Mouse (Mus musculus): ENCODE measurements at regions not wholly inside any gene's neighbourhood (a gene's known extent, or its start where the extent isn't known, plus 50 kb on each side); places are given as distances from the start of the nearest gene placed in this dataset.
A peak's percentile ranks its signal among the peaks of the same experiment; 100 is the strongest.

DNA sequence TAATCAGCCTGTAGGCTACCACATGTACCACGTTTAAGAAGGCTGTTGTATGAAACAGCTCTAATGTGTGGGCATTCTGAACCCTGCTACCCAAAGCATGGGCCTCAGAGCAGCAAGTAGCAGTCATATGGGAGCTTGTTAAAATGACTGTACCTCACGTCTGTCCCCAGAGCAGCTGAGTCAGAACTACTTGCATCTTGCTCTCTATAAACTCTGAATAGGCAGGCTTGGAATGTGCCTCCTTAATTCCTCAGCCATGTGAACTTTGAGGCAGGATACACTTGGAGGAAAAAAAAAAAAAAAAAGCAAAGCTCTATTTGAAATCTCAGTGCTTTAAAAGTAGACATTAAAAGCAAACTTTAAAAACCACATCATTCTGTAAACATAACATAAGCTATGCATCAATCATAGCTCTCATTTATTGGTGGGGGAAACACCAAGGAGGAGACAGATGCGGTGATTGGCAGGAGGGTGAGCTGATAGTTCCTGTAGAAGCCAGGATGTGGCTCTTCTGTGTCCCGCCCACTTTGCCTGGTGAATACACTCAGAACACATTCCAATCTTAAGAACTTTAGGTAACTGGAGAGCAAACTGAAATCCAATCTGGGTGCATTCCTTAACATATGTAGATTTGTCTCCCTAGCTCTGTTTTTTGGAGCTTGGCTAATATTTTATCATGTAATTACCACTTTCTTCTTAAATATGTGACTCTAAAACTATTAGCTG, 159.2 kb upstream of the St8sia2 start:
- no peak for TF ChIP-seq POLR2A (IDR thresholded peaks at IDR 0.05; ENCODE audit: borderline replicate concordance, extremely low read depth, insufficient read depth, insufficient read length)
- H3K4me3 ChIP-seq (replicated peaks; ENCODE audit: low read length): no peak overlapping the region
- 36% methylated on average over 4 of the region's 4 CpGs for WGBS
- peaks cover 15% of the 10 kb centered on the region for H3K4me1 ChIP-seq (ENCODE audit: control insufficient read depth, insufficient read depth, low read length)
- no peaks in the 10 kb centered on the region for H3K27me3 ChIP-seq (ENCODE audit: control insufficient read depth, insufficient read depth, low read length)
- H3K9ac ChIP-seq (ENCODE audit: low read depth, low read length, severe bottlenecking): no peak overlapping the region
- DNase-seq (ENCODE audit: low spot score) (peak; percentile 48), ATAC-seq (ENCODE audit: low FRiP score, low read depth) (peak; percentile 76; the same call in 1 of the 2 replicates)
- H3K27ac ChIP-seq (replicated peaks; ENCODE audit: low read depth, low read length): no peak overlapping the region
- no peak overlapping the region for H3K4me2 ChIP-seq (replicated peaks; ENCODE audit: low read depth, low read length, severe bottlenecking)
- no peaks in the 10 kb centered on the region for H3K9me3 ChIP-seq (ENCODE audit: control insufficient read depth, low read length)
- H3K36me3 ChIP-seq (ENCODE audit: control insufficient read depth, insufficient read depth, low read length): no peaks in the 10 kb centered on the region

DNA sequence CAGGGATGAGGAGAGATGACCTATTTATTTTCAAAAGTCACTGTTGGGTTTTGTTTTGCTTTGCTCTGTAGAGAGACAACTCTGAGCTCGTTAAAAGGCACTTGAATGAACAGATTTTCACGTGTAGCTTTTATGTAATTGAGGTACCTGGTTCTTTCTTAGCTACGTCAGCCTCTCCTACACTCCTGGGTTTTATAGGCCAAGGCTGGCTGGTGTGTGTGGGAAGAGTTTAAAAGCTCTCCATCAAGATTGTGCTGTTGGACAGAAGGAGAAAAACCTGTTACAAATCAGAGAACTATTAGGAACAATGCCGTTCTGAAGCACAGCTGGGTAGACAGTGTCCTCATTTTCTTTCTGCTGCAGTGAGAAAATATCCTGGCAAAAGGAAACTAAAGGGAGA, 138.1 kb upstream of the St8sia2 start:
- no peaks in the 10 kb centered on the region for H3K9me3 ChIP-seq (ENCODE audit: control insufficient read depth, low read length)
- H3K9ac ChIP-seq (ENCODE audit: low read depth, low read length, severe bottlenecking): no peak overlapping the region
- DNase-seq (ENCODE audit: low spot score) (no peak), ATAC-seq (ENCODE audit: low FRiP score, low read depth) (no peak)
- no peaks in the 10 kb centered on the region for H3K27me3 ChIP-seq (ENCODE audit: control insufficient read depth, insufficient read depth, low read length)
- H3K4me2 ChIP-seq (replicated peaks; ENCODE audit: low read depth, low read length, severe bottlenecking): no peak overlapping the region
- H3K36me3 ChIP-seq (ENCODE audit: control insufficient read depth, insufficient read depth, low read length): no peaks in the 10 kb centered on the region
- H3K4me3 ChIP-seq (replicated peaks; ENCODE audit: low read length): no peak overlapping the region
- no peak overlapping the region for H3K27ac ChIP-seq (replicated peaks; ENCODE audit: low read depth, low read length)
- WGBS: 31% methylated on average over 4 of the region's 4 CpGs
- H3K4me1 ChIP-seq (ENCODE audit: control insufficient read depth, insufficient read depth, low read length): no peaks in the 10 kb centered on the region
- TF ChIP-seq POLR2A (IDR thresholded peaks at IDR 0.05; ENCODE audit: borderline replicate concordance, extremely low read depth, insufficient read depth, insufficient read length): no peak

DNA sequence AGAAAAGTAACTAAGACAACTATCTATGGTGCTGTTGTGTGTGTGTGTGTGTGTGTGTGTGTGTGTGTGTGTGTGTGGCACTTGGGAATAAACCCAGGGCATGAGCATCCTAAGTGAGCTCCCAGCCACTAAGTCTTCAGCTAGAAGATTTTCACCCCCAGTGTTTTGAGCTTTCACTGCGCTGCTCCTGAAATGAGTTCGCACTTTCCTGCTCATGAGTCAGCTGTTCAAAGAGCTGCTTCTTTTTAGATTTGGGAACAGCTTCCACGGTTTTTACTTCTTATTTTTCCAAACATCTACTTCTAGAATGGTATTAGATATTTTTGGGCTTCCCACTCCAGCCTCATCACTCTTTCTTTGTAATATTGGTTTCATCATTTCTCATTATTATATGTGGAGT, 129.7 kb upstream of the St8sia2 start:
- H3K9me3 ChIP-seq (ENCODE audit: control insufficient read depth, low read length): no peaks in the 10 kb centered on the region
- ATAC-seq (ENCODE audit: low FRiP score, low read depth) (no peak), DNase-seq (ENCODE audit: low spot score) (no peak)
- H3K36me3 ChIP-seq (ENCODE audit: control insufficient read depth, insufficient read depth, low read length): no peaks in the 10 kb centered on the region
- TF ChIP-seq POLR2A (IDR thresholded peaks at IDR 0.05; ENCODE audit: borderline replicate concordance, extremely low read depth, insufficient read depth, insufficient read length): no peak
- 78% methylated on average over 3 of the region's 3 CpGs for WGBS
- no peak overlapping the region for H3K4me3 ChIP-seq (replicated peaks; ENCODE audit: low read length)
- no peaks in the 10 kb centered on the region for H3K4me1 ChIP-seq (ENCODE audit: control insufficient read depth, insufficient read depth, low read length)
- no peak overlapping the region for H3K27ac ChIP-seq (replicated peaks; ENCODE audit: low read depth, low read length)
- H3K4me2 ChIP-seq (replicated peaks; ENCODE audit: low read depth, low read length, severe bottlenecking): no peak overlapping the region
- no peaks in the 10 kb centered on the region for H3K27me3 ChIP-seq (ENCODE audit: control insufficient read depth, insufficient read depth, low read length)
- H3K9ac ChIP-seq (ENCODE audit: low read depth, low read length, severe bottlenecking): no peak overlapping the region

DNA sequence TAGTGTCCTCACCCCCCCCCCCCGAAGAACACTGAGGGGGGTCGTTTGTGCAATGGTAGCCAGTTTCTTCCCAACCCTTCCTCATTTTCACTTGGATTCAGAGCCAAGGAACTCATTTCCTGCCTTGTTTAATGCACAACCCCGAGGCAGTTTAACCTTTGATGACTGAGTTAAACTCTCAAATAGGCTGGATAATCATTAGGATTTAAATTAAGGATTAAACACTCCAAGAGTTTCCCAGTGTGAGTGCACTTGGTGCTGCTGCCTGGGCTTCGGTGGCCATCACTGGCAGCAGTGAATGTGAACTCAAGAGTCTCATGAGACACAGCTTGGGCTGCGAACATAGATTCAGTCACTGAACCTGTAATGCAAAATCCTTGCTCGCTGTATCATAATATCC, 124.7 kb upstream of the St8sia2 start:
- 48% methylated on average over 6 of the region's 6 CpGs for WGBS
- no peak for TF ChIP-seq POLR2A (IDR thresholded peaks at IDR 0.05; ENCODE audit: borderline replicate concordance, extremely low read depth, insufficient read depth, insufficient read length)
- DNase-seq (ENCODE audit: low spot score): no peak

DNA sequence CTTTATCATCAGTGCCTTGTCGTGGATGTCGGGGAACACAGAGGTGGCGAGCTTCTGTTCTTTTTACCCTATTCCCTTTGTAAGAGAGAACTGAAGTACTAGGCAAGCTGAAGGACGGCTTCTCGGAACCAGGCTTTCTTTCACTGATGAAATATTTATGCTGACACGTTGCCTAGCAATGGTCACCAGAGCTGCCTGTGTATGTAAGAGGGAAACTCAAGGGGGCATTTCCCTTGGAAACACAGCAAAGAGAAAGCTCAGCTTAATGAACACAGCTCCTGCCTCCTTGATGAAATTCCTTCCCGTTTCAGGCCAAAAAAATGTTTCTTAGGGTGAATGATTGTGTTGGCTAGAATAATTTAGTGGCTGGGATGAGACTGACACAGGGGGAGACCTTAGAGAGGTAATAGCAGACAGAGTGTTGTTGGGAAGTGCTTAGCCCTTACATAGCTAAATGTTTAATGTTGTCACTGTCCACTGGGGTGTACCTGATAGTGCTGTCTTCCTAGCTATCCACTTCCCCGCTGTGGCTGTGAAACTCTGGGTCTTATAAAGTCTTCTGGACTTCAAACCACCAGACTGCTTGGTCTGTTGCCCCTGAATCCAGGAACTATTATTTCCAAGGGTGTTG, 116.8 kb upstream of the St8sia2 start:
- Histone ChIP-seq H3K4me2 (replicated peaks; ENCODE audit: low read depth, low read length, severe bottlenecking) (no peak overlapping the region), H3K4me3 (replicated peaks; ENCODE audit: low read length) (no peak overlapping the region), H3K9ac (ENCODE audit: low read depth, low read length, severe bottlenecking) (no peak overlapping the region), H3K36me3 (ENCODE audit: control insufficient read depth, insufficient read depth, low read length) (no peaks in the 10 kb centered on the region), H3K27ac (replicated peaks; ENCODE audit: low read depth, low read length) (no peak overlapping the region), H3K4me1 (ENCODE audit: control insufficient read depth, insufficient read depth, low read length) (peaks cover under 1% of the 10 kb centered on the region; the same call in 1 of the 2 replicates), H3K27me3 (ENCODE audit: control insufficient read depth, insufficient read depth, low read length) (no peaks in the 10 kb centered on the region), H3K9me3 (ENCODE audit: control insufficient read depth, low read length) (no peaks in the 10 kb centered on the region)
- no peak for ATAC-seq (ENCODE audit: low FRiP score, low read depth)
- no peak for DNase-seq (ENCODE audit: low spot score)
- no peak for TF ChIP-seq POLR2A (IDR thresholded peaks at IDR 0.05; ENCODE audit: borderline replicate concordance, extremely low read depth, insufficient read depth, insufficient read length)
- 72% methylated on average over 8 of the region's 8 CpGs for WGBS

More for the DNA sequence above, 124.7 kb upstream of the St8sia2 start:
- Histone ChIP-seq H3K4me2 (replicated peaks; ENCODE audit: low read depth, low read length, severe bottlenecking) (no peak overlapping the region), H3K4me1 (ENCODE audit: control insufficient read depth, insufficient read depth, low read length) (peaks cover 3% of the 10 kb centered on the region), H3K4me3 (replicated peaks; ENCODE audit: low read length) (no peak overlapping the region), H3K27me3 (ENCODE audit: control insufficient read depth, insufficient read depth, low read length) (no peaks in the 10 kb centered on the region), H3K36me3 (ENCODE audit: control insufficient read depth, insufficient read depth, low read length) (no peaks in the 10 kb centered on the region), H3K9ac (ENCODE audit: low read depth, low read length, severe bottlenecking) (no peak overlapping the region), H3K27ac (replicated peaks; ENCODE audit: low read depth, low read length) (no peak overlapping the region), H3K9me3 (ENCODE audit: control insufficient read depth, low read length) (no peaks in the 10 kb centered on the region)
- no peak for ATAC-seq (ENCODE audit: low FRiP score, low read depth)

Measured in limb, embryonic 14.5 days (tissue).